Comparison of ENCODE assay signal across 10 mouse cellular contexts in the genomic region with DNA sequence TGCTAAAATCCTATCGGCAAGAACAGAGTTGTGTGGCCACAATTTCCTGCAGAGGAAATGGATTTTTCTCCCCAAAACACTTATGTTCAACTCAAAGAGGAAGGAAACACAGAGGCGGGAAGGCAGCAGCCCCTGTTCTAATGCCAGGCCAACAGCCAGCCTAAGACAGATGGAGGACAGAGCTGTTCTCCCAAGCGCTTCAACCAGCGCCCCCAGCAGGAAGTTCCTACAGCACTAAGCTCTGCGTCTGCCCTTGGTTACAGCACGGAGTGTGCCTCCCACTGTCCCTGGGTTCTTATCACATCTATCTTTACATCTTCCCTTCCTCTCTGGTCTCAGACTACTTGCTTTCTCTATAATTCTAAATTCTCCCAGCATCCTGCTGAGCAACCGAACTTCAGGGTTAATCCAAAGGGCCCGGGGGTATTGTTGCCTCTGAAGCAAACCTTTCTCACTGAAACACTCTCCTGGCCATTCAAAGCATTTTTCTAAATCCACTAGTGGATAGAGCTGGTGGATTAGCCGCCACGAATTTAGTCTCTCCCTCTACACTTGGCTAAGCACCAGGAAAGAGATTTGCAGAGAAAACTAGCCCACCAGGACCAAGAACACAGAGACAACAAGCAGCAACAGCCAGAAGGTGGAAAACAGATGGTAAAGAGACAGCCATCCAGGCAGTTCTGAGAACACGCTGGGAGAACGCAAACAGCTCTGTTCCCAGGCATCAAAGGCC. TPM values are rescaled to one million over a fixed set of nuclear protein-coding genes. Genes with fewer than 3 reads are reported as not detected.
DNase-seq lines count a peak whose midpoint lies in the region; ATAC-seq and TF ChIP-seq lines count a peak whose summit lies in the region.
"Had no signal": no experiment of that assay in that cellular context is flagged by ENCODE, and none has a peak within 500 bp of the region (broad histone marks: within the 10 kb centered on the region; RNA-seq: fewer than 3 reads in every experiment).

No protein-coding gene starts in this region.

- no peak overlapping the region; the same call in 1 of the 2 replicates for H3K4me2 ChIP-seq in heart, embryonic 12.5 days
- H3K4me2 ChIP-seq in midbrain, postnatal 0 days (ENCODE audit: low read depth, low read length, poor library complexity, severe bottlenecking), result no peak overlapping the region
- H3K4me2 ChIP-seq: limb, embryonic 15.5 days had no signal

- no peak overlapping the region for H3K9ac ChIP-seq in heart, embryonic 12.5 days
- H3K9ac ChIP-seq in midbrain, postnatal 0 days (replicated peaks; ENCODE audit: low read length, poor library complexity, severe bottlenecking), result no peak overlapping the region
- H3K9ac ChIP-seq: limb, embryonic 15.5 days had no signal

- WGBS in heart, embryonic 12.5 days, result 26% methylated on average over 12 of the region's 12 CpGs
- 22% methylated on average over 12 of the region's 12 CpGs for WGBS in heart, embryonic 10.5 days
- WGBS in midbrain, postnatal 0 days, result 18% methylated on average over 12 of the region's 12 CpGs

- no peak for DNase-seq in heart, embryonic 10.5 days (ENCODE audit: low spot score)
- peak; percentile 74 for DNase-seq in CD4-positive, CD25-positive, alpha-beta regulatory T cell, adult 2 months (ENCODE audit: low read depth, low spot score)
- peak; percentile 26 for DNase-seq in cerebellum, adult 8-10 months
- DNase-seq in layer of hippocampus, adult 2 months (ENCODE audit: low spot score in 2 of 2), result peak; percentile 62 to 74
- DNase-seq in midbrain, postnatal 0 days (ENCODE audit: low spot score), result peak; percentile 73
- no peak for DNase-seq in urinary bladder, postnatal 14 days (ENCODE audit: low spot score)
- no peak for DNase-seq in lung, adult 18-20 months

- H3K9me3 ChIP-seq in heart, embryonic 12.5 days (replicated peaks), result no peaks in the 10 kb centered on the region
- no peaks in the 10 kb centered on the region for H3K9me3 ChIP-seq in heart, embryonic 10.5 days
- no peaks in the 10 kb centered on the region for H3K9me3 ChIP-seq in midbrain, postnatal 0 days (ENCODE audit: low read length)
- H3K9me3 ChIP-seq: G1E; limb, embryonic 15.5 days had no signal

- H3K27ac ChIP-seq in heart, embryonic 12.5 days (ENCODE audit: poor library complexity, severe bottlenecking), result no peak overlapping the region
- no peak overlapping the region for H3K27ac ChIP-seq in heart, embryonic 10.5 days
- H3K27ac ChIP-seq in layer of hippocampus, adult 2 months, result peak overlapping the region; percentile 87
- no peak overlapping the region for H3K27ac ChIP-seq in midbrain, postnatal 0 days (ENCODE audit: low read depth, low read length)
- H3K27ac ChIP-seq: limb, embryonic 15.5 days had no signal

- no peaks in the 10 kb centered on the region for H3K36me3 ChIP-seq in heart, embryonic 12.5 days
- H3K36me3 ChIP-seq in heart, embryonic 10.5 days, result no peaks in the 10 kb centered on the region
- H3K36me3 ChIP-seq in midbrain, postnatal 0 days (ENCODE audit: insufficient read depth, low read length), result no peaks in the 10 kb centered on the region
- H3K36me3 ChIP-seq: G1E; limb, embryonic 15.5 days had no signal

- TF ChIP-seq CTCF in layer of hippocampus, adult 2 months (conservative IDR thresholded peaks at IDR 0.05), result peak; percentile 65
- TF ChIP-seq CTCF in midbrain, postnatal 0 days (IDR thresholded peaks at IDR 0.05), result peak; percentile 46; the same call in 1 of the 2 replicates

- peaks cover 13% of the 10 kb centered on the region for H3K4me1 ChIP-seq in heart, embryonic 12.5 days (replicated peaks)
- H3K4me1 ChIP-seq in heart, embryonic 10.5 days, result 0 out of 2 replicates have a peak, but pooled peaks cover 9% of the 10 kb centered on the region
- H3K4me1 ChIP-seq in midbrain, postnatal 0 days (ENCODE audit: insufficient read depth, low read length), result peaks cover 6% of the 10 kb centered on the region; the same call in 1 of the 2 replicates

- H3K27me3 ChIP-seq in heart, embryonic 12.5 days (replicated peaks), result peaks cover 41% of the 10 kb centered on the region
- H3K27me3 ChIP-seq in heart, embryonic 10.5 days (ENCODE audit: insufficient read depth, poor library complexity, severe bottlenecking), result peaks cover 52% of the 10 kb centered on the region
- H3K27me3 ChIP-seq in midbrain, postnatal 0 days (ENCODE audit: insufficient read depth, low read length), result no peaks in the 10 kb centered on the region

- H3K4me3 ChIP-seq in heart, embryonic 12.5 days, result no peak overlapping the region
- no peak overlapping the region for H3K4me3 ChIP-seq in heart, embryonic 10.5 days
- peak overlapping the region; percentile 23; the same call in 1 of the 2 replicates for H3K4me3 ChIP-seq in layer of hippocampus, adult 2 months
- no peak overlapping the region for H3K4me3 ChIP-seq in midbrain, postnatal 0 days (ENCODE audit: low read depth, low read length)
- H3K4me3 ChIP-seq: limb, embryonic 15.5 days had no signal

- ATAC-seq in heart, embryonic 12.5 days (ENCODE audit: insufficient number of reproducible peaks, low FRiP score), result 0 out of 2 replicates have a peak, but pooled peaks have one; percentile 37
- no peak for ATAC-seq in midbrain, postnatal 0 days (ENCODE audit: low FRiP score)

RNA-seq across cellular contexts. Expression of gene Cox7a2l, which starts 31.5 kb away (rescaled TPM):
- polyA plus RNA-seq in heart, embryonic 12.5 days (2016; fragmentation: Nextera tagmentation; extraction: Ambion mirVana), result 188 and 192 TPM in 2 replicates
- polyA plus RNA-seq in heart, embryonic 10.5 days (2016; fragmentation: Nextera tagmentation; extraction: Ambion mirVana), result 173 and 177 TPM in 2 replicates
- 100 to 1,000 TPM; 178 to 182 TPM for total RNA-seq in layer of hippocampus, adult 2 months (2021)
- total RNA-seq in midbrain, postnatal 0 days (2014; rRNA removed), result 354 and 498 TPM in 2 replicates
- 228 and 230 TPM in 2 replicates for polyA plus RNA-seq in midbrain, postnatal 0 days (2015; fragmentation: Nextera tagmentation; extraction: Ambion mirVana)

Comparison
In these comparisons a context has a peak if more than half of its experiments do, and no peak if none do; other contexts are left out.
1. DNase-seq: peak in CD4-positive, CD25-positive, alpha-beta regulatory T cell, adult 2 months (single experiment), cerebellum, adult 8-10 months (single experiment), layer of hippocampus, adult 2 months (2 of 2) and midbrain, postnatal 0 days (single experiment); none in heart, embryonic 10.5 days (single experiment), urinary bladder, postnatal 14 days (single experiment) and lung, adult 18-20 months (0 of 2).